Mouse (Mus musculus) neural tube, embryonic 10.5 days (tissue): ENCODE data around the gene Phox2b.

Source experiments
- DNase-seq: peaks from one replicate; pipeline ENCODE4 v3.0.0-alpha.2; 2017; ENCODE audit warnings: low spot score; ENCODE audit errors: extremely low spot score

Phox2b gene

GRCm38 (mm10) chr5:67098733-67099323 is at the start of gene Phox2b:
Gene Phox2b, minus strand, starts transcription at chr5:67099301.
- peak; percentile 64 for DNase-seq

- no peak for DNase-seq
These were observed 43.5 kb upstream of the Phox2b start for GRCm38 (mm10) chr5:67142622-67143021.

DNA sequence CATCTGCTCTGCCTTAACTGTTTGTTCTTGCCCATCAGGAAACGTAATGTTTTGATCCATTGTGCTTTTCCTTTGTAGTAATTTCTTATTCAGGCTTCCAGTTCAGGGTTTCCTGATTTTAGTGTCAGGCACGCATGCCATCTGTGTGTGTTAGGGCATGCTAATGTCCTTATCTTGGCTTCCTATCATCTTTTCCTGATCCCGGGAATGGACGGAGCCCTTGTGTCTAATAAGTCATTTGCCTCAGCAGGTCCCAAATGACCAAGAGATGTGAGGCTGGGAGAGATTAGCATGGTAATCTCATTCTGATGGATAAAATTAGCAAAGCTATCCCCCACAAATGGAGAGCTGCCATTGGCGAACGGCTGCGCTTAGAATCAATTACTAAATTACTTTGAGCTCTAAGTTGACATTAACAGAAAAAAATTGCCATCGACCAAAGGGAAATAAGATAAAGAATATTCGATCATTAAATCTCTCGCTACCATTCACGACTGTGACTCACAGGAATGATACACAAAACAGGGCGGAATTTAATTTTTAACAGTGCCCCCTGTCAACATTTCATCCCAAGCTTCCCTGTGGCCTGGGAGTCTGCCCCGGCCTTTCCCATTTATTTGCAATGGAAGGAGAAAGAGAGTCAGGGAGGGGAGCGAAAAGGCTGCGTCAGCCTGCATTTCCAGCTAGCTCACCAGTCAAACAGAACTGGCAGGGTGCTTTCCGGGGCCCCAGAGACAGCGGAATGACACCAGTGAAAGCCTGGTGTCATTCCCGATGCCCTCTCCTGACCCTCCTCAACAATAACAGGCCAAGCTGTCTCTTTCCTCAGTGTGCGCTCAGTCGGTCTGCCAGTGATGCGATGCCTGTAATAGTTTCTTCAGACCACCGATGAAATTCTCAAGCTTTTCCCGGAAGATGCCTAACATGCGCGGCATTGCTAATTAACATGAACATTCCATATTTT is 40.2 kb upstream of the Phox2b start:
- DNase-seq, result peak; percentile 26

- no peak for DNase-seq
These were observed 39.5 kb upstream of the Phox2b start for GRCm38 (mm10) chr5:67138643-67139042.

DNA sequence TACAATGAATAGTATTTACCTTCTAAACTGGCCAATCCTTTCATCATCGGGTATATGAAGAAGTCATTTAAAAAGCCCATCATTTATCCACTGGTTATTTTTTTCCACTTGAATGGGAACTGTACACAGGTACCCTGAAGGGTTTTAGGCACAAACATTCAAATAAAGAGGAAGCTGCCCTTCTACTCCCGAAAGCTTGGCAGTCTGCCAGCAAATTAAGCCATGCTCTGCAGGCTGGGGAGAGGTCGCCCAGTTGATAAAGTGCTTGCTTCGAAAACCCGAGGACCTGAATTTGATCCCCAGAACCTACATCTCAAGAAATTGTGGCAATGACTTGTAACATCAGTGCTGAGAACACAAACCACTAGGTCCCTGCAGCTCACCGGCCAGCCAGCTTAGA is 35.6 kb upstream of the Phox2b start:
- no peak for DNase-seq

DNA sequence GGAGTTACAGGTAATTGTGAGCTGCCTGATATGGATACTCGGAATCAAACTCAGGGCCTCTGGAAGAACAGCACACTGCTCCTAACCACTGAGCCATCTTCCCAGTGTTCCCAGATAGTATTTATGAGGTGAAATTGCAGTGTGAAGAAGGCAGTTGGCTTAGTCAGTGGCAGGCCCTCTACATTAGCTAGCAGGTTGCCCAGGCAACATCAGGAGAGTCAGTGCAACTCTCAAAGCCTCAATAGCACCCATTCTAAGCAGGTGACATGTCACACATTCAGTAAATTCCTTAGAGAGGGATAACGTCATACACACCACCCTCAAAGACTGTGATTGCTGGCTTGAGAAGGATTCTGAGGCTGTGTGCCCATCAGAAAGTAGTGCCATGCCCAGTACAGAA is 32.6 kb upstream of the Phox2b start:
- no peak for DNase-seq

- DNase-seq, result no peak
These were observed 7.2 kb upstream of the Phox2b start for GRCm38 (mm10) chr5:67106261-67106660.

DNA sequence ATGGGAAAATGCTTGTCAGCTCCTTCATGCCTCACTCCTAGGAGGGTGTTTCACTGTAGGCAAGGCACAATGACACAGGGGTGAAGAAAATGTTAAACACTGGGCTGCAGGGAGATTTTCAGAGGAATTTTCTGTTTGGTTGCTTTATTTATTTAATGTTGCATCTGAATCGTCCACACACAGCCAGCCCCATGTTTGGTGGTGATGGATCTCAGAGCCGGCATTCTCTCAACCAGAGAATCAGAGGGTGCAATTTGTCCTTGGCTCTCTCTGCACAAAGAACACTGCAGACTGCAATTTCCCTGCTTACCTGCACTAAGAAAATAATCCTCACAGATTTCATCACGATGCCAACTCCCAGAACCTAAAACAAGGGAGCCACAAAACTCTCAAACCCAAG is 3.9 kb upstream of the Phox2b start:
- DNase-seq, result no peak

- DNase-seq, result peak; percentile 72
These were observed 2.9 kb upstream of the Phox2b start for GRCm38 (mm10) chr5:67101793-67102600.

GRCm38 (mm10) chr5:67101395-67101760 is 2.3 kb upstream of the Phox2b start:
- no peak for DNase-seq

DNA sequence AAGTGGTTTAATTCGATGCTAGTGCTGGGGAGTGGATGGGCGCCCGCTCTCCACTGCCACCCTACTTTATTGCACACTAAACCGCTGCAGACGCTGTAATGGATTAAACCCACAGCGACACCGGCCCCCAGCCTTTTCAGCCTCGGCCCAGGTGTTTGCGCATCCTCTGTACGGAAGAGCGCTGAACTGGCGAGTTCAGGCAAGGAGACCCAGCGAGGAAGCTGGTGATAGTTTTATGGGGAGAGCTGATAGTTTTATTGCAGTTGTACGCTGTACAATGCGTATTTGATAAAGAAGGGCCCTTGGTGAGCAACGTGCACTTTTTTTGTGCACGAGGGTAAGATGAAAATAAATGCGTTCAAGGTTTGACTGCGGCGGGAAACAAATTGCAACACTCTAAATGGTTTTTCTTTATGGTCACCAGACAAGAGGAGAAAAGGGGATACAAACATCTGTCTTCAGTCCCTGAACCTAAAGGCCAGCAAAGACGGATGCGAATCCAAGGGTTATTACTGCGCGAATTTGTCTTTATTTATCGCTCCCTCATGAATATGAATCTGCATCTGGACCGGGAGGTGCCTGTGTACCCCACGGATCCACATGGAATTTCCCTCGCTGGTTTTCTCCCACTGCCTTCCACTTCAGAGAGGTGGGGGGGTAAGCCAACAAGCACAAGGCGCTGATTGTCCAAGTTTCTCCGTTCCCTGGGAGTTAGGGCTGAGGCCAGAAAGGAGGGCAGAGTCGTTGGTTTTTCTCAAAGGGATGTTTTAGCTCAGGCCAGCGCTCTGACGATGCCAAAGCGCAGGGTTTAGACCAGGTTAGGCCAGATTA is 1.7 kb upstream of the Phox2b start:
- DNase-seq, result peak; percentile 66

GRCm38 (mm10) chr5:67099393-67100271 is 531 bp upstream of the Phox2b start:
- DNase-seq, result peak; percentile 67

DNA sequence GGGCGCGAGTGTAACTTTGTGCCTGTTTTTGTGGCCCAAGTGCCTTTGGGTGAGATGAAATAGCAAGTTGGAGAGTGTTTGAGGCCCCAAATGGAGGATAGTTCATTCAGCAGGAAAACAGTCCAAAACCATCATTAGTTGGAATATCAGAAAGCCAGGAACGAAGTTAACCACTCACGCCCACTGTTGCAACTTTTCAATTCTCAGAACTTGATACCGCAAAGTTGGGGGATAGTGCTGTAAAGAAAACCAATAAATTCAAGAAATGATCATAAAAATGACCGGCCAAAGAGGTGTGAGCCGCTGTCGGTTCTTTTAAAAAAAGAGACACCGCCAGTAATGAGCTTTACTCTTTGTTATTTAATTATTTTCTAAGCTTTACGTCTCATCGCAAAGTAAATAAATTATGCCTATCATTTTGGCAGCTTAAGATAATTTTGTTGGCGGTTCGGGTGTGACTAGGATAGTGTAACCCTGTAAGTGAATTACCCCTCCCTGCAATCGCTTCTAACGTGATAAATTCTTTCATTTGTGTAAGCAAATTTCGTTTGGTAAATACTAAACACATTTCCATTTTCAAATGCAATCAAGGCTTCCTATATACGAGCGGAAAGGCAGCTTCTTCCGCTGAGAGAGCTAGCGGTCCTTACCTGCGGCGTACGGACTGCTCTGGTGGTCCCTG is 909 bp downstream of the Phox2b start:
- no peak for DNase-seq

DNA sequence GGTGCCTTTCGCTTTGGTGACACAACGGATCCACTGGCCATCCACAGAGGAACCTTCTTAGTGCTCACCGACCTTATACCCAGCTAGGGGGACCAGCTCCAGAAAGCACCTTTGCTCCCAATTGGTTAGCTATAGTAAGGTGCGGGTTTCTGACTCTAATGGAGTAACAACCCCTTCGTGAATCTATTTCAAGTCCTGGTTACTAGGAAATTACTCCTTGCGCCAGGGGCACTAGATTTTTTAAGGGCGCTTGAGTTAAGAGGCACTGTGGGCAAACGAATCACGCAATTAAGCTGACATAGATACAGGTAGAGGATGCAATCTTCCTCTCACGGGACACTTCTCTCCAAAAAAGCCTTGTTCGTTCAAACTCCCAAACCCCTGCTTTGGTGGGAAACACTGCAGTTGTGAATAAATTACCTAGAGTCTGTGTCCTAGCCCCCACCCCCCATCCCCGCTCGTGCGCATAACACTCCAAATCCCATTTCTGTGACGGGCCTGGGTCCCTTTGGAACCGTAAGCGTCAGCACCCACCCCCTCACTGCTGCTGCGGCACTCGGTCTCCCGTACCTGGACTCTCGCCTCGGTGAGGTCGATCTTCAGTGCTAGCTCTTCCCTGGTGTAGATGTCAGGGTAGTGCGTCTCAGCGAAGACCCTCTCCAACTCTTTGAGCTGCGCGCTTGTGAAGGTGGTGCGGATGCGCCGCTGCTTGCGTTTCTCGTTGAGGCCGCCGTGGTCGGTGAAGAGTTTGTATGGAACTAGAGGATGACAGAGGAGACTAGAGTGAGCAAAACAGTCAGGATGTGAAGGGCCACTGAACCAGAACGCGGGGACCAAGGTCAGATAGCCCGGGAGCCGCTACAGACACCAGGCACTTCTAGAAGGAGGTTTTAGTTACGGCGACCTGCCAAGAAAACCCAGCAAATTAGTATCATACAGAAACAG is 1.7 kb downstream of the Phox2b start:
- DNase-seq, result peak; percentile 67

- peak; percentile 76 for DNase-seq
These were observed 2.7 kb downstream of the Phox2b start for GRCm38 (mm10) chr5:67096378-67096771.

DNA sequence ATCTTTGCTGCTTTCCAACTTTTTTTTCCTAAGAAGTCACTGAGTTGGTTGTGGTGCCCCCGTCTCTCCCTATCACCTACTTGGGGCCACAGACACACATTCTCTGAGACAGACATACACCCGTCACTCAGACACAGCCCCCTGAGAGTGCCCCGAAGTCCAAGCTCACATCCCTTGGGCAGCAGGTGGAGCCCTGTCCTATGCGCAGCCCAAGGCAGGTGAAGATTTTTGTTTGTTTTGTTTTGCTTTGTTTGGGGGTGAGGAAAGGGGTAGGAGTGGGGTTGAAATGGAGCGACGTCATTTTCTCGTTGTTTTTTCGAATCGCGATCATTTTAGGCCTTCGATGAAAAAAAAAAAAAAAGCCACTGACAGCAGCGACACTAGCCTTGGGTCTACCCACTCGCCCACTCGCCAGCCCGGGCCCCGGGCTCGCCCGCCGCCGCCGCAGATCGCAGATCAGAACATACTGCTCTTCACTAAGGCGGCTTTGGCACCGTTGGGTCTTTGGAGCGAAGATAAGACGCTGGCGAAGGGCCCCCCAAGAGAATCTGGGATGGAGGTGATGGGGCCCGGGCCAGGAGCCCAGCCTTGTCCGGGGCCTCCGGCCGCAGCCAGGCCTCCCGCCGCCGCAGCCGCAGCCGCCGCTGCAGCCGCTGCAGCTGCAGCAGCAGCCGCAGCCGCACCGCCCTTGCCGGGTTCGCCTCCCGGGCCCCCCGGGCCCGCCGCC is 3.3 kb downstream of the Phox2b start:
- DNase-seq, result peak; percentile 75

DNA sequence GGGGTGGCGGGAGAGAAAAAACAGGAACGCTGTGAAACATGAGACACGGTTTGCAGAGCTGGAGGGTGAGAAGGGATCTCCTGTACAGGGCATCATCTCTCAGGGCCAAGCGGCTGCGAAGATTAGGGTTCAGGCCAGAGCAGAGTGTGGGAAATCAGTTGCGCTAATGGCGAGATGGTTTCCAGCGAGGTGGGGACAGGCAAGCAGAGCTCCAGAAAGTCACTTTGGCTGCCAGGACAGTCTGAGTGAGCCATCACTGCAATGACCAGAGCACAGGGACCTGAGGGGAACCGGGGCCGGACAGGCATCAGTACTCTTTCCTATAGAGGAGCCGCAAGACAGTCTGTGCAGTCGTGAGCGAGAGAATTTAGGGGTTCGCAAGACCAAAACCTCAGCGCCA is 3.9 kb downstream of the Phox2b start:
- peak; percentile 66 for DNase-seq

DNA sequence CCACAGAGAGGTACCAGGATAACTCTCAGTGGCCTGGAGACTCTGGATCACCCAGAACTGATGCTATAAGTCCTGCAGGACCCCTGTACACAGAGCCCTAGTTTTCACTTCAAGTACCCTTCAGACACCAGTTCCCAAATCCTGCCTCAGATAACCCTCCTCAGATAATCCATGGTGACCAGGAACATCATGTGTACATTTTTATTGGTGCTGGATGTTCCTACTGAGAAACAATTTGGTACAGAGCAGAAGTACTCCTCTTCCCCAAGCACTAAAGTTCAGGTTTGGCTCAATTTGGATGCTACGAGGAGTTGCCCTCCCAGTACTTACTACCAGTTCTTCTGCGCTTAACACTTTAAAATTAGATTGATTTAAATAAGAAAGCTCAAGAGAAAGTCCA is 5.1 kb downstream of the Phox2b start:
- DNase-seq, result no peak
